Mouse (Mus musculus) MEL (cell line): ENCODE data around the gene Tnni1. TPM values are rescaled to one million over a fixed set of nuclear protein-coding genes. Genes with fewer than 3 reads are reported as not detected.

Experiments
- DNase-seq: peaks from one replicate; pipeline ENCODE4 v3.0.0; 2011; ENCODE audit warnings: low read depth, low spot score
- H3K27ac ChIP-seq: 2 replicates; pipeline ENCODE4 v1.5.1; 2012; ENCODE audit warnings: low read depth, mild to moderate bottlenecking, control low read depth, low read length, moderate library complexity; ENCODE audit not compliant: control insufficient read depth
- H3K27me3 ChIP-seq, 2 experiments: fragments of 150-350 bp in 1 of 2; sonication (generic) in 1 of 2; 2 replicates each; pipeline ENCODE4 v1.6.1; 2012; ENCODE audit warnings: low read length in 2 of 2, mild to moderate bottlenecking in 2 of 2, improper control_type of control experiment in 1 of 2, moderate library complexity in 1 of 2; ENCODE audit not compliant: insufficient read depth in 2 of 2, control insufficient read depth in 1 of 2
- H3K36me3 ChIP-seq, 2 experiments: 2 replicates each; pipeline ENCODE4 v1.6.1; 2012 to 2014; ENCODE audit warnings: low read length in 2 of 2, improper control_type of control experiment in 1 of 2, inconsistent platforms in 1 of 2, mild to moderate bottlenecking in 1 of 2; ENCODE audit not compliant: insufficient read depth in 2 of 2, control insufficient read depth in 1 of 2
- H3K4me1 ChIP-seq, 2 experiments: fragments of 150-350 bp in 1 of 2; sonication (generic) in 1 of 2; 2 replicates each; pipeline ENCODE4 v1.6.1; 2012; ENCODE audit warnings: low read length in 2 of 2, improper control_type of control experiment in 1 of 2, mild to moderate bottlenecking in 1 of 2; ENCODE audit not compliant: insufficient read depth in 2 of 2, control insufficient read depth in 1 of 2
- H3K4me3 ChIP-seq, 2 experiments: fragments of 150-350 bp in 1 of 2; sonication (generic) in 1 of 2; 2 replicates each; pipeline ENCODE4 v1.5.1; 2012; ENCODE audit warnings: low read depth in 2 of 2, low read length in 2 of 2, mild to moderate bottlenecking in 2 of 2, moderate library complexity in 2 of 2, control low read depth in 1 of 2, improper control_type of control experiment in 1 of 2; ENCODE audit not compliant: control insufficient read depth in 1 of 2, insufficient read depth in 1 of 2
- H3K79me2 ChIP-seq: 2 replicates; pipeline ENCODE4 v1.6.1; 2012; ENCODE audit warnings: mild to moderate bottlenecking, low read length, moderate library complexity; ENCODE audit not compliant: control insufficient read depth, poor library complexity, insufficient read depth
- H3K9ac ChIP-seq: 2 replicates; pipeline ENCODE4 v1.6.1; 2012; ENCODE audit warnings: low read depth, mild to moderate bottlenecking, control low read depth, low read length, moderate library complexity; ENCODE audit not compliant: control insufficient read depth, poor library complexity, severe bottlenecking
- H3K9me3 ChIP-seq: fragments of 150-350 bp; sonication (generic); replicated peaks from 2 replicates; pipeline ENCODE4 v1.6.1; 2012; ENCODE audit warnings: mild to moderate bottlenecking, low read length, improper control_type of control experiment, moderate library complexity; ENCODE audit not compliant: insufficient read depth
- CHD1 ChIP-seq: IDR thresholded peaks from 2 replicates; pipeline ENCODE4 v1.6.1; 2012; ENCODE audit warnings: low read depth, mild to moderate bottlenecking, inconsistent platforms, low read length, improper control_type of control experiment
- CHD2 ChIP-seq: IDR thresholded peaks from 2 replicates; pipeline ENCODE4 v1.6.1; 2011; ENCODE audit warnings: low read length, improper control_type of control experiment
- CTCF ChIP-seq, 3 experiments: IDR thresholded peaks in 2 of 3; conservative IDR thresholded peaks in 1 of 3; 2 replicates each; pipeline ENCODE4 v1.5.1; 2011 to 2012; ENCODE audit warnings: low read length in 3 of 3, low read depth in 2 of 3, mild to moderate bottlenecking in 2 of 3, improper control_type of control experiment in 1 of 3, inconsistent platforms in 1 of 3, mixed read lengths in 1 of 3, moderate library complexity in 1 of 3; ENCODE audit not compliant: control insufficient read depth in 1 of 3, insufficient read depth in 1 of 3, poor library complexity in 1 of 3, severe bottlenecking in 1 of 3
- E2F4 ChIP-seq: IDR thresholded peaks from 2 replicates; pipeline ENCODE4 v1.6.1; 2011; ENCODE audit warnings: low read depth, low read length, improper control_type of control experiment, borderline replicate concordance
- ELF1 ChIP-seq: IDR thresholded peaks from 2 replicates; pipeline ENCODE4 v1.6.1; 2014; ENCODE audit warnings: low read depth, mild to moderate bottlenecking, inconsistent platforms, low read length, improper control_type of control experiment, moderate library complexity
- ETS1 ChIP-seq: IDR thresholded peaks from 2 replicates; pipeline ENCODE4 v1.6.1; 2012; ENCODE audit warnings: low read depth, mild to moderate bottlenecking, inconsistent platforms, low read length, improper control_type of control experiment, moderate library complexity
- GABPA ChIP-seq: IDR thresholded peaks from 2 replicates; pipeline ENCODE4 v1.6.1; 2012; ENCODE audit warnings: low read depth, mild to moderate bottlenecking, inconsistent platforms, low read length, improper control_type of control experiment, moderate library complexity
- GATA1 ChIP-seq: IDR thresholded peaks from 2 replicates; pipeline ENCODE4 v1.6.1; 2011; ENCODE audit warnings: low read depth, low read length, improper control_type of control experiment
- HCFC1 ChIP-seq: IDR thresholded peaks from 2 replicates; pipeline ENCODE4 v1.6.1; 2012; ENCODE audit warnings: low read depth, mild to moderate bottlenecking, inconsistent platforms, low read length, improper control_type of control experiment, moderate library complexity
- KAT2A ChIP-seq: conservative IDR thresholded peaks from 2 replicates; pipeline ENCODE4 v1.6.1; 2012; ENCODE audit warnings: low read depth, low read length, improper control_type of control experiment, inconsistent platforms
- MAFK ChIP-seq: IDR thresholded peaks from 2 replicates; pipeline ENCODE4 v1.6.1; 2011; ENCODE audit warnings: low read depth, mild to moderate bottlenecking, low read length, improper control_type of control experiment, borderline replicate concordance
- MAX ChIP-seq: IDR thresholded peaks from 2 replicates; pipeline ENCODE4 v1.6.1; 2011; ENCODE audit warnings: low read length, improper control_type of control experiment
- MXI1 ChIP-seq: IDR thresholded peaks from 2 replicates; pipeline ENCODE4 v1.6.1; 2011; ENCODE audit warnings: mild to moderate bottlenecking, low read depth, low read length, improper control_type of control experiment
- MYB ChIP-seq: IDR thresholded peaks from 2 replicates; pipeline ENCODE4 v1.6.1; 2011; ENCODE audit warnings: mild to moderate bottlenecking, low read depth, low read length, improper control_type of control experiment
- MYC ChIP-seq: IDR thresholded peaks from 2 replicates; pipeline ENCODE4 v1.6.1; 2011; ENCODE audit warnings: low read depth, mild to moderate bottlenecking, low read length, improper control_type of control experiment, moderate library complexity
- NELFE ChIP-seq: IDR thresholded peaks from 2 replicates; pipeline ENCODE4 v1.6.1; 2011; ENCODE audit warnings: low read depth, low read length, improper control_type of control experiment
- NRF1 ChIP-seq: IDR thresholded peaks from 2 replicates; pipeline ENCODE4 v1.6.1; 2014; ENCODE audit warnings: low read depth, mild to moderate bottlenecking, inconsistent platforms, low read length, improper control_type of control experiment, moderate library complexity; ENCODE audit not compliant: poor library complexity, insufficient read depth, severe bottlenecking
- POLR2A ChIP-seq, 2 experiments: IDR thresholded peaks; 2 replicates each; pipeline ENCODE4 v1.6.1; 2011 to 2012; ENCODE audit warnings: low read length in 2 of 2, mild to moderate bottlenecking in 2 of 2, control low read depth in 1 of 2, improper control_type of control experiment in 1 of 2, low read depth in 1 of 2, moderate library complexity in 1 of 2; ENCODE audit not compliant: control insufficient read depth in 1 of 2, insufficient read depth in 1 of 2, poor library complexity in 1 of 2
- POLR2AphosphoS5 ChIP-seq: IDR thresholded peaks from 2 replicates; pipeline ENCODE4 v1.6.1; 2012; ENCODE audit warnings: low read depth, borderline replicate concordance, mild to moderate bottlenecking, inconsistent platforms, low read length, moderate library complexity, mixed read lengths
- RAD21 ChIP-seq: IDR thresholded peaks from 2 replicates; pipeline ENCODE4 v1.6.1; 2011; ENCODE audit warnings: mild to moderate bottlenecking, low read depth, low read length, improper control_type of control experiment
- RCOR1 ChIP-seq: IDR thresholded peaks from 2 replicates; pipeline ENCODE4 v1.6.1; 2012; ENCODE audit warnings: low read depth, mild to moderate bottlenecking, inconsistent platforms, low read length, improper control_type of control experiment
- SIN3A ChIP-seq: IDR thresholded peaks from 2 replicates; pipeline ENCODE4 v1.6.1; 2012; ENCODE audit warnings: low read length, improper control_type of control experiment, inconsistent platforms
- SMC3 ChIP-seq: IDR thresholded peaks from 2 replicates; pipeline ENCODE4 v1.6.1; 2011; ENCODE audit warnings: low read depth, low read length, improper control_type of control experiment
- TAL1 ChIP-seq: IDR thresholded peaks from 2 replicates; pipeline ENCODE4 v1.6.1; 2012; ENCODE audit warnings: mild to moderate bottlenecking, inconsistent platforms, low read length, moderate library complexity, mixed read lengths
- TBP ChIP-seq: IDR thresholded peaks from 2 replicates; pipeline ENCODE4 v1.8.0; 2011; ENCODE audit warnings: low read depth, low read length, improper control_type of control experiment
- TCF12 ChIP-seq: IDR thresholded peaks from 2 replicates; pipeline ENCODE4 v1.6.1; 2014; ENCODE audit warnings: low read depth, mild to moderate bottlenecking, inconsistent platforms, low read length, improper control_type of control experiment, moderate library complexity
- UBTF ChIP-seq: IDR thresholded peaks from 2 replicates; pipeline ENCODE4 v1.6.1; 2012; ENCODE audit warnings: low read depth, mild to moderate bottlenecking, inconsistent platforms, low read length, improper control_type of control experiment, moderate library complexity, borderline replicate concordance; ENCODE audit not compliant: insufficient read depth
- USF1 ChIP-seq: IDR thresholded peaks from 2 replicates; pipeline ENCODE4 v1.6.1; 2014; ENCODE audit warnings: low read depth, mild to moderate bottlenecking, inconsistent platforms, low read length, improper control_type of control experiment, moderate library complexity
- USF2 ChIP-seq, 2 experiments: IDR thresholded peaks; 2 replicates each; pipeline ENCODE4 v1.6.1; 2011 to 2012; ENCODE audit warnings: improper control_type of control experiment in 2 of 2, low read length in 2 of 2, borderline replicate concordance in 1 of 2, inconsistent platforms in 1 of 2, low read depth in 1 of 2, mild to moderate bottlenecking in 1 of 2; ENCODE audit not compliant: insufficient read depth in 1 of 2
- ZC3H11A ChIP-seq: IDR thresholded peaks from 2 replicates; pipeline ENCODE4 v1.6.1; 2012; ENCODE audit warnings: low read depth, mild to moderate bottlenecking, inconsistent platforms, low read length, improper control_type of control experiment
- ZNF384 ChIP-seq: IDR thresholded peaks from 2 replicates; pipeline ENCODE4 v1.6.1; 2012; ENCODE audit warnings: low read depth, mild to moderate bottlenecking, inconsistent platforms, low read length, improper control_type of control experiment
- polyA plus RNA-seq, 2 experiments: library from polyadenylated mRNA; stranded (reverse) in 1 of 2; unstranded in 1 of 2; fragments of >175 nt in 1 of 2; fragments of >200 nt in 1 of 2; gene quantifications; 2 replicates each; pipeline versions ENCODE4 v1.2.1 to v1.2.4; 2012; ENCODE audit warnings: low replicate concordance in 2 of 2, low read depth in 1 of 2; ENCODE audit not compliant: insufficient read length in 2 of 2, insufficient read depth in 1 of 2, missing spikeins in 1 of 2
- total RNA-seq: library from RNA; depleted of rRNA; stranded (reverse); fragments of 300-350 nt; gene quantifications from 2 replicates; pipeline ENCODE4 v1.2.3, GENCODE M21; 2012

Tnni1 gene
- total and polyA plus RNA-seq, 3 experiments, result 0.15 TPM; not detected in 2

DNA sequence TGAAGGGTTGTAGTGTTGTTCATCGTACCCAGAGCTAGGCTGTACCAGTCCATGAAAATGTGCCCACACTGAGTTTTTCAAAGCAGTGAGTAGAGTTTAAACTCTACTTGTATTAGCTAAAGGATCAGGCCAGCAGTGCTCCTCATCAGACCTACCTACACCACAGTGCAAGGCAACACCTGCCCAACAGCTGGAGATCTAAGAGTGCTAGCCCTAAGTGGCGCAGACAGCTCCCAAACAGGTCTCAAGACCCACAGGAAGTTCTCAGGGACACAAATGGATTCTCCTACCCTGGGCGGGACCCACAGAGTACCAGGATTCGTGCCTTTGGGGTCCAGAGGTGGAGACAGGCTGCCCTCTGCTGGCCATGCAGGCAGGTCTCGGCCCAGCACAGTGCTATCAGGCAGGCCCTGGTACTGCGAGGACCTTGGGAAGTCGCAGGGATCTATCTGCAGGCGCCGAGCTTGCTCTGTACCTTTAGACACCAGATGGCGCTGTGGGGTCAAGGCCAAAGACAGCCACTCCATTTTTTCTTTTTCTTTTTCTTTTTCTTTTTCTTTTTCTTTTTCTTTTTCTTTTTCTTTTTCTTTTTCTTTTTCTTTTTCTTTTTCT lies 26.4 kb upstream of the Tnni1 start:
- Histone ChIP-seq H3K4me1 (no peaks in the 10 kb centered on the region), H3K27me3 (no peaks in the 10 kb centered on the region), H3K9ac (no peak overlapping the region), H3K79me2 (no peaks in the 10 kb centered on the region), H3K36me3 (no peaks in the 10 kb centered on the region), H3K27ac (no peak overlapping the region), H3K4me3 (no peak overlapping the region), H3K9me3 (no peaks in the 10 kb centered on the region)
- TF ChIP-seq MYC (no peak), ZNF384 (peak; percentile 90), CHD2 (no peak), RAD21 (peak; percentile 82), E2F4 (no peak), MAFK (no peak), USF2 (IDR thresholded peaks at IDR 0.05; ENCODE audit: borderline replicate concordance in 1 of 2, insufficient read depth in 1 of 2, low read depth in 1 of 2, low read length in 2 of 2) (no peak), NRF1 (no peak), TBP (no peak), POLR2AphosphoS5 (no peak), ELF1 (no peak), MAX (no peak), TAL1 (no peak), GATA1 (no peak), ZC3H11A (peak; percentile 85), MYB (no peak), GABPA (no peak), USF1 (no peak), HCFC1 (no peak), ETS1 (no peak), KAT2A (no peak), NELFE (no peak), CHD1 (no peak), SIN3A (0 out of 2 replicates have a peak, but pooled peaks have one; percentile 26), MXI1 (no peak), CTCF (IDR thresholded peaks at IDR 0.05 in 2 of 3, conservative IDR thresholded peaks at IDR 0.05 in 1 of 3; ENCODE audit: control insufficient read depth in 1 of 3, insufficient read depth in 1 of 3, low read depth in 2 of 3, low read length in 3 of 3, poor library complexity in 1 of 3, severe bottlenecking in 1 of 3) (peak; percentile 74 to 86 (median 83)), RCOR1 (no peak), SMC3 (peak; percentile 92), POLR2A (IDR thresholded peaks at IDR 0.05; ENCODE audit: control insufficient read depth in 1 of 2, insufficient read depth in 1 of 2, low read depth in 1 of 2, low read length in 2 of 2, poor library complexity in 1 of 2) (no peak), UBTF (no peak), TCF12 (no peak)
- peak; percentile 94 for DNase-seq
